Mouse (Mus musculus): ENCODE measurements around the gene Nsun2.

DNA sequence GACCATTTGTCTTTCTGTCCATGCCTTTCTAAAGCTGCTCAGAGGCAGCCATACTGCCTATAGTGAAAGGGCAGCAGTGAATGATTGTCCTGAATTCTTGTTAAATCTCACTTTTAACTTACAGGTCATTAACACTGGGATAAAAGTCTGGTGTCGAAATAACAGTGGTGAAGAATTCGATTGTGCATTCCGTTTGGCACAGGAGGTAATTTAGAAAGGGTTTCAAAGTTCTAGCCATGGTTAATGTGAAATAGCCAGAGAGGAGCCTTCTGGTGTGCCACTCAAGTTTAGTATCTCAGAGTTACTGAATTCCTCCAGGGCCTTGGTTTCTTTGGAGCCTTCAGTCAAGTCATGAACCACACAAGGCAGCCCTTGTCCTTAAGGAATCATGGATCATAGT lies 97.6 kb downstream of the Nsun2 start:
- TF ChIP-seq GATA1 (IDR thresholded peaks at IDR 0.05; ENCODE audit: low read length), result no peak
- no peak for TF ChIP-seq TAL1 (IDR thresholded peaks at IDR 0.05; ENCODE audit: low read length)
